Mouse (Mus musculus) mouse embryonic stem cell (cell line): ENCODE results near the gene Psg16.
"Not testable (repeated sequence)": the region's sequence is repeated elsewhere in the genome, so short reads cannot be mapped to it uniquely, and the experiment has no call there.

Experiments used
- in situ Hi-C, 2 experiments: fragments of 300-500 bp; cut with MboI; formaldehyde crosslinking; loops; 1 replicate in 1 of 2; 3 replicates in 1 of 2; pipeline ENCODE4 v1.14.3; 2019 to 2020; ENCODE audit warnings: low sequenced_read_pairs in 2 of 2, low pct_unique_long_range_greater_than_20kb in 1 of 2, mixed read lengths in 1 of 2; ENCODE audit not compliant: unreplicated experiment in 1 of 2

Psg16 gene

GRCm38 (mm10) chr7:17073513-17073903 lies 332 bp upstream of the Psg16 start:
- in situ Hi-C loops, result loop anchor here in 1 of 2 experiments (25.0 kb wide), 1 partner anchor 89 kb away; the partner anchor contains the start of gene Ceacam3

DNA sequence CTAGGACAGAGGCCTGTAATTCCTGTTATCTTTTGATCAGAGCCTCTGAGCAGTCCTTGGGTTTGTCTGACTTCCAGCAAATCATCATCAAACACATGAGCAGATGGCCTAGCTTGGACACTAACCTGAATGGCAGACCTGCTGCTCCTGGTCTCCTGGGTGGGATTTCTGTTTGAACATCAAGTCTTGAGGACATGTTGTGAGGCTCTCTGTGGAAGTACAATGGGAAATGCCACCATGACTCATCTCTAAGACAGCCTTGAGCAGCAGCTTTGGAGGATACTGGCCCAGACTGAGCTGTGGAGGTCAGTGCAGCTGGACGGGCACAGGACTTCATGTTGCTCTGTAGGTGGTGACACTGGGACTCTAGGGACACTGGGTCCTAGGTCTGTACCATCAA lies 2.7 kb downstream of the Psg16 start:
- in situ Hi-C loops, result loop anchor here (25.0 kb wide), 2 partner anchors 611 to 986 kb away; partner anchors contain the start of gene Ceacam12 (in 1 of the 2)

- in situ Hi-C loops, result loop anchor here (25.0 kb wide), 2 partner anchors 609 to 984 kb away; partner anchors contain the start of gene Ceacam12 (in 1 of the 2)
Measured at GRCm38 (mm10) chr7:17078076-17078654, 4.3 kb downstream of the Psg16 start.

GRCm38 (mm10) chr7:17082766-17083165 lies 8.9 kb downstream of the Psg16 start:
- in situ Hi-C loops, result loop anchor here (25.0 kb wide), 2 partner anchors 605 to 980 kb away; partner anchors contain the start of gene Ceacam12 (in 1 of the 2)

DNA sequence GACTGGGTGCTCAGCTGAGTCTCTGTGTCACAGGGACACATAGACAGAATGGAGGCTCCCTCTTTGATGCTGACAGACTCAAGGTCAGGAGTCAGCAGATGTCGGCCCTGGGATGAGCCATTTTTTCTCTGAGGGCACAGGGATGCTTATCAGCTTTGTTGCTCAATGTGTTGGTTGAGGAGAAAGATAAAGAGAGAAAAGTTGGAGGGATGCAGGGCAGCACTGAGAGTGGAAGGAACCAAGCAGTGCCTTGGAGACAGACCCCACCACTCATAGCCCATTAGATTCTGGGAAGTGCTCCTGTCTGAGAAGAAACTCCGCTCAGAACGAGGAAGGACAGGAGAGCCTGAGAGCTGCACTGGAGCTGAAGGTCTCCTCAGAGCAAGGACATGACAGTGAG lies 13.9 kb downstream of the Psg16 start:
- in situ Hi-C loops, result loop anchor here (25.0 kb wide), 2 partner anchors 600 to 975 kb away; partner anchors contain the start of gene Ceacam12 (in 1 of the 2)

DNA sequence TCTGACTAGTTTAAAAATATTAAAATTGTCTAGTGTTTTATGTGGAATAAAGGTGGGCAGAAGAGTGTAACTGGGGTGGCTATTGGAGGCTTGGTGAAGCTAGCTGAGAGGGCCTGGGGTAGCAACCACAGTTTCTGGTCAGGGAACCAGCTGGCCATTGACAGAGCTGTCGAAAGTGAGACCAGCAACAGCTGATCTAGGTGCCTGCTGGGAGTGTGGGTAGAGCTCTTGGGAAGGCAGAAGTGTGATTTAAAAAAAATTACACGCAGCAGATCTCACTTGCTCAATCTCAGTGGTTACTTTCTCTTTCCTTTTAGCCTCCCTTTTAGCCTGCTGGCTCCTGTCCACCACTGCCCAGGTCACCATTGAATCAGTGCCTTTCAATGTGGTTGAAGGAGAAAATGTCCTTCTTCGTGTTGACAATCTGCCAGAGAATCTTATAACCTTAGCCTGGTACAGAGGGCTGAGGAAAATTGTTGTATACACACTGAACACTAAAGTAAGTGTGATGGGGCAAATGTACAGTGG lies 16.3 kb downstream of the Psg16 start:
- in situ Hi-C loops, result loop anchor here (25.0 kb wide), 2 partner anchors 597 to 972 kb away; partner anchors contain the start of gene Ceacam12 (in 1 of the 2)

GRCm38 (mm10) chr7:17091280-17091679 lies 17.4 kb downstream of the Psg16 start:
- in situ Hi-C loops, result loop anchor here (25.0 kb wide), 2 partner anchors 596 to 971 kb away; partner anchors contain the start of gene Ceacam12 (in 1 of the 2)

DNA sequence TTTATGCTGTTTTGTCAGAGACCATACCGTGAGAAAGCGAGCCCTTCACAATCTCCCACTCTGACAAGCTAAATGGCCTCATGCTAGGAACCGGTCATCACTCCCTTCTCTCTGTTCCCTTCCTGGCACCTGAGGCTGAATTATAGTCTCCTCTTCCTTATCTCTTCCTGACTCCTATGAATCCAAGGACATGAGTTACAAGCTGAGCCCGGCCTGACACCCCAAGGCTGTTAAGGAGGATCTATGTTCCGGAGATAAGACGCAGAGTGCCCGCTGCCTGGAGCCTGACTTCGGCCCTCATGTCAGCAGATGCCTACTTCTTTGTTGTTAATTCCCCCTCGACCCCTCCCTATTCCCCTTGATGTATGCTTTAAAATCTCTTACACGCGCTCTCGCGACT lies 27.8 kb downstream of the Psg16 start:
- in situ Hi-C loops, result not testable (repeated sequence)

DNA sequence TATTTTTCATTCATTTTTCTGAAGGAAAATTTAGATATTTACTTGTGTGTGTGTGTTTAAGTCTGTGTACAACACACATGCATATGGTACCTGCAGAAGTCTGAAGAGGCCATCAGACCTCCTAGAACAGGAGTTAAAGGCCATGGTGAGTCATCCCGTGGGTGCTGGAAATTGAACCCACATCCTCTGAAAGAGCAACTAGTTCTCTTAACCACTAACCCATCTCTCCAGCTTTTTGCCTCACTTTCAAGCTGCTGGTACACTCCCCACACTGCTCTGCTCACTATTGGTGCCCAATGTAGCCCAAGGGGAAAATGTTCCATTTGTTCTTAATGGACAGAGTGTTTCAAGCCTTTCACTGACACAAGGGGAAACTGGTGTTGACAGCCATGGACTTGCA lies 61.5 kb downstream of the Psg16 start:
- in situ Hi-C loops, result no loop called here

- in situ Hi-C loops, result loop anchor here in 1 of 2 experiments (25.0 kb wide), 2 partner anchors 88 to 562 kb away; partner anchors contain the start of genes Ceacam5, Hif3a and Psg16
Measured at GRCm38 (mm10) chr7:17149931-17150330, 76.1 kb downstream of the Psg16 start, which contains the start of gene Ceacam3. Ceacam3 (plus strand) TSS chr7:17150282.

DNA sequence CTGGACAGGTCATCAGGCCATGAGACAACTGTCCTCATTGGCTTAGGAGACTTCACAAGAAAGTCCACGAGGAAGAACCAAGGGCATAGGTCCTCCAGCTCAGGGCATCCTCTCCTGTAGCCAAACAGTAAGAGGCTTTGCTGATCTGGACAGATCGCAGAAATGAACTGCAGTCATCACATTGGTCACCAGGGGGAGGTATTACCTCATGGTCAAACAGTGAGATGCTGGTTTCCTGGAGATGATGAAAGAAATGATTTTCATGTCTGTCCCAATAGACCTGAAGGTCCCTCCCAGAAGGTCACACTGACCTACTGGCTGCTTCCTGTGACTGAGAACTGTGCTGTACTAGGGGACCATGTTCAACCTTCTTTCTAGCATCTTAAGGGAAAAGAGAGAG lies 81.8 kb downstream of the Psg16 start:
- in situ Hi-C loops, result loop anchor here in 1 of 2 experiments (25.0 kb wide), 2 partner anchors 93 to 557 kb away; partner anchors contain the start of genes Ceacam5, Hif3a and Psg16

- in situ Hi-C loops, result loop anchor here in 1 of 2 experiments (25.0 kb wide), 2 partner anchors 95 to 555 kb away; partner anchors contain the start of genes Ceacam5, Hif3a and Psg16
Measured at GRCm38 (mm10) chr7:17156885-17157677, 83.2 kb downstream of the Psg16 start.

GRCm38 (mm10) chr7:17159011-17159410 lies 85.2 kb downstream of the Psg16 start:
- in situ Hi-C loops, result loop anchor here in 1 of 2 experiments (25.0 kb wide), 2 partner anchors 97 to 553 kb away; partner anchors contain the start of genes Ceacam5, Hif3a and Psg16

- in situ Hi-C loops, result loop anchor here in 1 of 2 experiments (25.0 kb wide), 2 partner anchors 110 to 540 kb away; partner anchors contain the start of genes Ceacam5, Hif3a and Psg16
Measured at GRCm38 (mm10) chr7:17171827-17172226, 98.0 kb downstream of the Psg16 start.
